Mouse (Mus musculus) megakaryocyte, embryonic 14.5 days (primary cell): ENCODE data around the gene Sord. TPM values are rescaled to one million over a fixed set of nuclear protein-coding genes. Genes with fewer than 3 reads are reported as not detected.
"Not testable (repeated sequence)": the region's sequence is repeated elsewhere in the genome, so short reads cannot be mapped to it uniquely, and the experiment has no call there.

Source experiments
- H3K27me3 ChIP-seq: replicated peaks from 2 replicates; pipeline ENCODE3; 2012; ENCODE audit warnings: inconsistent platforms
- H3K36me3 ChIP-seq: replicated peaks from 2 replicates; pipeline ENCODE3; 2012; ENCODE audit warnings: low read length, inconsistent platforms, mixed read lengths
- H3K4me1 ChIP-seq: 2 replicates; pipeline ENCODE4 v1.6.1; 2012; ENCODE audit warnings: inconsistent platforms
- H3K4me3 ChIP-seq: replicated peaks from 2 replicates; pipeline ENCODE3; 2012; ENCODE audit warnings: moderate library complexity, mild to moderate bottlenecking, inconsistent platforms
- H3K9me3 ChIP-seq: 2 replicates; pipeline ENCODE4 v1.6.1; 2012; ENCODE audit warnings: inconsistent platforms
- FLI1 ChIP-seq: IDR thresholded peaks from 2 replicates; pipeline ENCODE4 v1.6.1; 2012; ENCODE audit warnings: low read length, inconsistent platforms, mixed read lengths
- GATA1 ChIP-seq: IDR thresholded peaks from 3 replicates; pipeline ENCODE4 v1.6.1; 2012; ENCODE audit warnings: mixed read lengths, low read length, inconsistent platforms, borderline replicate concordance
- polyA plus RNA-seq: library from polyadenylated mRNA; stranded (reverse); fragments of >175 nt; gene quantifications from 2 replicates; pipeline ENCODE4 v1.2.3, GENCODE M21; 2012; ENCODE audit warnings: low replicate concordance; ENCODE audit not compliant: insufficient read depth

Sord gene
- 51.9 and 52.7 TPM in 2 replicates for polyA plus RNA-seq

GRCm38 (mm10) chr2:122234611-122235288, at the start of gene Sord:
Gene Sord (plus strand): TSS chr2:122234749.
- Histone ChIP-seq H3K9me3 (no peaks in the 10 kb centered on the region), H3K4me1 (peaks cover 71% of the 10 kb centered on the region), H3K27me3 (no peaks in the 10 kb centered on the region), H3K4me3 (peak within 1 kb of the TSS; percentile 93), H3K36me3 (peaks cover 25% of the 10 kb centered on the region)
- TF ChIP-seq GATA1 (no peak), FLI1 (no peak)

DNA sequence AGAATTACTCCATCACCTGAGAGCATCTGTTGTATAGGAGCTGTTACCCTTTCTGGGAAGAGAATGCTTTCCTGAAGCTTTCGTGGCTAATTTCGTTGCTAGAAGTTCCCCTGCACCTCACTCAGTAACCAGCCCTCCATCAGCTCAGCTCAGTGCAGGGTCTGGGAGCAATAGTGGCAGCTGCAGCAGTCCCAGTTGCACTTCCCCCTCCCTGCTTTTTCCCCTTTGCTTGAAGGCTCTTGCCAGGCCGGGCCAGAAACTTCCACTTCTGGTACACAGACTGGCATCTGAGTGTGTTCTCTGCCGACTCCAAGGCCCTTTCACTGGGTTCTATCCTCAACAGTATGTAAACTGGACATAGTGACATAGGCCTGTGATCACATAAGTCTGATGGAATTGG, 49.5 kb upstream of the Sord start:
- Histone ChIP-seq H3K9me3 (no peaks in the 10 kb centered on the region), H3K4me1 (peaks cover 17% of the 10 kb centered on the region), H3K36me3 (no peaks in the 10 kb centered on the region), H3K4me3 (no peak overlapping the region), H3K27me3 (no peaks in the 10 kb centered on the region)
- no peak for TF ChIP-seq FLI1
- no peak for TF ChIP-seq GATA1

GRCm38 (mm10) chr2:122186106-122186505, 48.4 kb upstream of the Sord start, which contains the start of the genes Patl2 and Terb2:
Gene Patl2 (minus strand): TSS chr2:122186189.
Gene Terb2 (plus strand): TSS chr2:122186272.
- no peak within 1 kb of the TSS for H3K4me3 ChIP-seq
- TF ChIP-seq GATA1 = no peak
- no peak for TF ChIP-seq FLI1
- H3K27me3 ChIP-seq = no peaks in the 10 kb centered on the region
- H3K36me3 ChIP-seq = no peaks in the 10 kb centered on the region
- H3K4me1 ChIP-seq = peaks cover 19% of the 10 kb centered on the region
- no peaks in the 10 kb centered on the region for H3K9me3 ChIP-seq

DNA sequence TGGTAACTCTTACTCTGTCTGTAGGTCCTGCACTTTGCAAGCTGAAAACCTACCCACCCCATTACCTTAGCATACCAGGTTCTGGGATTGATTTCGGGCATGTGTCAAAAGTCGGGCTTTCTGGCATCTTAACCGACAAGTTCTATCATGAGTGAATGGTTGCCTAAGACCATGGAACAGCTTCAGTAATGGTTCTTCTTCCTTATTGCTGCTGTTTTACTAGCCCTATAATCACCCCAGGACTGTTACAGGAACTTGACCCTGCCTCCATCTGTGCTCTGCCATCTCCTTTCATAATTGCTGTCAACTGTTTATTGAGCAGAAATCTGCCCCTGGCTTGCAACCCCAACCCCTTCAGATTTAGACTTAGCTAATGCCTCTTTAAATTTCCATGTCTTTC, 47.8 kb upstream of the Sord start:
- TF ChIP-seq FLI1 = no peak
- TF ChIP-seq GATA1 = no peak

DNA sequence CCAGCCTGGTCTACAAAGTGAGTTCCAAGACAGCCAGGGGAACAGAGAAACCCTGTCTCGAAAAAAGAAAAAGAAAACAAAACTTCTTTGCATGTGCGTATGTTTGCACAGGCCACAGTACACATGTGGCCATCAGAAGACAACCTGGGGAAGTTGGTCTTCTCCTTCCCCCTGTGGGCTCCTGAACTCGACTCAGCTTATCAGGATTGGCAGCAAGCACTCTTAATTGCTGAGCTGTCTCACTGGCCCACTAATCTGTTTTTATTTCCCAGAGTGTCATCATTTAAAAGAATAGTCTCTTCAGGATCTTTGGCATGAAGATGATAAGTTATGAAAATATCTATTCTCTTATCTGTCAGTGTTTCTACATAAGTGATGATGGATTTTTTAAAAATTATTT, 42.7 kb upstream of the Sord start:
- H3K27me3 ChIP-seq = no peaks in the 10 kb centered on the region
- no peaks in the 10 kb centered on the region for H3K36me3 ChIP-seq
- H3K4me1 ChIP-seq = peaks cover 23% of the 10 kb centered on the region
- TF ChIP-seq FLI1 (no peak), GATA1 (no peak)
- no peak overlapping the region for H3K4me3 ChIP-seq
- H3K9me3 ChIP-seq = no peaks in the 10 kb centered on the region

More for the DNA sequence above, 47.8 kb upstream of the Sord start:
- Histone ChIP-seq H3K27me3 (no peaks in the 10 kb centered on the region), H3K9me3 (no peaks in the 10 kb centered on the region), H3K36me3 (no peaks in the 10 kb centered on the region), H3K4me1 (peaks cover 20% of the 10 kb centered on the region), H3K4me3 (no peak overlapping the region)

DNA sequence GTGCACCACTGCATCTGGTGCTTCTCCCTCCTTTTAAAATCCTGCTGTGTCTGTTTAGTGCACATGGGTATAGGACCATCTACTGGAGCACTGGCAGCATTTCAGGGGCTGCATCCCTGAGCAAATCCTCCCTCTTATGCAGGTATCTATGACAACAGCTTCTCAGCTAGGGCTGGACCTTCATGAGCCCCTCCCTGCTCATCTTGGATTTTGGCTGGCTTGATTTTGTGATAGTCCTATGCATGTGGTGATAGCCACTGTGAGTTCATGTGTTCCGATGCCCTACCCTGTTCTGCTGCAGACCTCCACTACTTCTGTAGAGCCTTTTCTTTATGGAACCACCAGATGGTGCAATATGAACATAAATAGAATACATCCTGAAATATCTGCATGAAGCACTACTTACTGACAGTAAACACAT, 40.0 kb upstream of the Sord start:
- Histone ChIP-seq H3K9me3 (no peaks in the 10 kb centered on the region), H3K27me3 (no peaks in the 10 kb centered on the region), H3K4me3 (no peak overlapping the region), H3K4me1 (peaks cover 23% of the 10 kb centered on the region), H3K36me3 (no peaks in the 10 kb centered on the region)
- no peak for TF ChIP-seq GATA1

DNA sequence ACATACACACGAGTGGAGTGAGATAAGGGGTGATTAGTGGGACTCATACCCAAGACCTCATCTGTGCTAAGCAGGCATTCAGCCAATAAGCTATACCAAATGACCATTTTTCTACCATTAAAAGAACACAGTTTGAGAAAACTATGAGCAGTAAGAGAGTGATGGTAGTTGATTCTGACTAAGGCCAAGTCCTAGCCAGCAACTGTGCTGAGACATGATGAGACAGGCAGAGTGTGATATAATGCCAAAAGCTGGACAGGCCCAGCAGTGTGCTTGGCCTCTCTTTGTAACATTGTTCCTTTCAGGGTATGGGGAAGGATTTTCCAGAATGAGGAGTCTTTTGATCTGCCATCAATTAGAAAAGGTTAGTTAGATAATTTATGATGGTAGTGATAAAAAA, 33.0 kb upstream of the Sord start:
- Histone ChIP-seq H3K36me3 (no peaks in the 10 kb centered on the region), H3K27me3 (no peaks in the 10 kb centered on the region), H3K4me3 (no peak overlapping the region), H3K4me1 (peaks cover 28% of the 10 kb centered on the region), H3K9me3 (no peaks in the 10 kb centered on the region)
- TF ChIP-seq GATA1 = no peak
- TF ChIP-seq FLI1 = no peak

DNA sequence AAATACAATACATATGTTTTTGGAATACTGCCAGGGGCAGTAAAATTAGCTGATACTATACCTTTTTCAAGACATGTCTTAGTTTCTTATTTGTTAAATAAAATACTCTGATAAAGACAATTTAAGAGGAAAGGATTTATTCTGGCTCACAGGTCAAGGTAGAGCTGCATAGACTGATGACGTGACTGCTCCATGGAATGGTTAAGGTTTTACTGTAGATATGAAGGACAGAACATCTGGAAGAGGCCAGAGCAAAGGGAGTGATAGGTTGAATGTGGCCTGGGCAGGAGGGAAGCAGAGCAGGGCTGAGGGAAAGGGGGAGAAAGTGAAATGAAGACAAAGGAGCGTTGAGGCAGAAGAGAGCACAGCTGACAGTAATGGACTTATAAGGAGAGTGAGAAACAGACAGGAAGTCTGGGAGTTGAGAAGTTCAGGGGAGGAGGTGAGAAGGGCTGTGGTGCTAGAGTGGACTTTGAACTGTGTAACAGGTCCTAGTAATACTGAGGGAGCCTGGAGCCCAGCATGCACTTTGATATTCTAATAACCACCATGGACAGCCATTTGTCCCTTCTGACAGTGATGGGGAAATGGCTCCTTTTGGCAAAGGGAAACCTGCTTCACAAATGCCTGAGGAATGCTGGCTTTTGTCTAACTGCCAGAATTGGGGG, 28.0 kb upstream of the Sord start:
- TF ChIP-seq FLI1 (no peak), GATA1 (no peak)
- H3K4me3 ChIP-seq = peak overlapping the region; percentile 28
- no peaks in the 10 kb centered on the region for H3K36me3 ChIP-seq

DNA sequence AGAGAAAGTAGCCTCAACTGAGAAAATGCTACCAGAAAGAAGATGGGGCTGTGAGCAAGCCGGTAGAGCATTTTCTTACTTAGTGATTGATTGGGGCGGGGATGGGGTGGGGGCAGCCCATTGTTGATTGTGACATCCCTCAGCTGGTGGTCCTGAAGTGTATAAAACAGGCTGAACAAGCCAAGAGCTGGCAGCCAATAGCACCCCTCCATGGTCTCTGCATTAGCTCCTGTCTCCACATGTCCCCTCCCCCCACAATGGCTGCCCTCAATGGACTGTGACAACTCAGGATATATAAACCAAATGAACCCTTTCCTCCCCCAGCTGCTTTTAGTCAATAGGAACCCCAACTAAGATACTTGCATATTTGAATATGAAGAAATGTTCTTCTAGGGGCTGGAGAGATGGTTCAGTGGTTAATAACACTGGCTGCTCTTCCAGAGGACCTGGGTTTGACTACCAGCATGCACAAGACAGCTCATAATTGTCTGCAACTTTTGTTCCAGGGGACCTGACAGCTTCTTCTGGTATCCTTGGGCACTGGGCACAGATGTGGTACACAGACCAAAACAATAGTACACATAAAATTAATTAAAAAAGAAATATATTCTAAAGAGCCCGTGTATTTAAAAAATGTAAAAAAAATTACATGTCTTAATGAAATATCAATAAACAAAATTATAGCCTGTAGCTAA, 23.9 kb upstream of the Sord start:
- no peaks in the 10 kb centered on the region for H3K27me3 ChIP-seq
- H3K4me1 ChIP-seq = peaks cover 35% of the 10 kb centered on the region
- H3K4me3 ChIP-seq = no peak overlapping the region
- no peaks in the 10 kb centered on the region for H3K9me3 ChIP-seq
- TF ChIP-seq FLI1 = no peak
- no peak for TF ChIP-seq GATA1
- H3K36me3 ChIP-seq = no peaks in the 10 kb centered on the region

More for the DNA sequence above, 28.0 kb upstream of the Sord start:
- H3K27me3 ChIP-seq = no peaks in the 10 kb centered on the region
- H3K9me3 ChIP-seq = no peaks in the 10 kb centered on the region
- H3K4me1 ChIP-seq = peaks cover 29% of the 10 kb centered on the region

GRCm38 (mm10) chr2:122217075-122217474, 17.5 kb upstream of the Sord start:
- not testable (repeated sequence) for H3K9me3 ChIP-seq, H3K27me3 ChIP-seq, H3K36me3 ChIP-seq, H3K4me3 ChIP-seq
- peaks cover 35% of the 10 kb centered on the region for H3K4me1 ChIP-seq
